Mouse (Mus musculus) kidney, embryonic 16.5 days (tissue): ENCODE measurements around the gene Pdzrn3. TPM values are rescaled to one million over a fixed set of nuclear protein-coding genes. Genes with fewer than 3 reads are reported as not detected.

ENCODE experiments used
- ATAC-seq: fragments of 200-750 bp; cut with Nextera tagmentation; 2 replicates; pipeline ENCODE4 v1.8.0; 2017; ENCODE audit warnings: moderate TSS enrichment; ENCODE audit not compliant: low FRiP score, low TSS enrichment
- H3K27ac ChIP-seq: fragments of 300-500 bp; sonication (generic); 2 replicates; pipeline ENCODE4 v1.5.1; 2014; ENCODE audit warnings: low read length
- H3K27me3 ChIP-seq: fragments of 300-500 bp; sonication (generic); 2 replicates; pipeline ENCODE4 v1.6.1; 2014; ENCODE audit warnings: low read length, control low read depth, mixed read lengths; ENCODE audit not compliant: insufficient read depth
- H3K36me3 ChIP-seq: fragments of 300-500 bp; sonication (generic); 2 replicates; pipeline ENCODE4 v1.6.1; 2014; ENCODE audit warnings: low read length, control low read depth, mixed read lengths; ENCODE audit not compliant: insufficient read depth
- H3K4me1 ChIP-seq: fragments of 300-500 bp; sonication (generic); 2 replicates; pipeline ENCODE4 v1.6.1; 2014; ENCODE audit warnings: low read length, control low read depth, mixed read lengths; ENCODE audit not compliant: insufficient read depth
- H3K4me2 ChIP-seq: fragments of 300-500 bp; sonication (generic); replicated peaks from 2 replicates; pipeline ENCODE4 v1.6.1; 2014; ENCODE audit warnings: low read depth, low read length
- H3K4me3 ChIP-seq: fragments of 300-500 bp; sonication (generic); 2 replicates; pipeline ENCODE4 v1.5.1; 2014; ENCODE audit warnings: mild to moderate bottlenecking, low read length
- H3K9ac ChIP-seq: fragments of 300-500 bp; sonication (generic); replicated peaks from 2 replicates; pipeline ENCODE4 v1.6.1; 2014; ENCODE audit warnings: low read length
- H3K9me3 ChIP-seq: fragments of 300-500 bp; sonication (generic); 2 replicates; pipeline ENCODE4 v1.6.1; 2016; ENCODE audit warnings: low read length, control low read depth
- WGBS: fragments of 180-500 bp; shearing (Covaris S2); extraction: QIAGEN DNeasy Blood & Tissue Kit; methylation state at CpG from one replicate; pipeline ENCODE4 v1.1.7; 2014; 5-methylcytosine and 5-hydroxymethylcytosine counted together
- polyA plus RNA-seq: library from polyadenylated mRNA; unstranded; fragments of >200 nt; fragmentation: Nextera tagmentation; extraction: Ambion mirVana; gene quantifications from 2 replicates; pipeline ENCODE4 v1.2.1, GENCODE M21; 2015

Gene Pdzrn3
- polyA plus RNA-seq = 8.6 and 8.7 TPM in 2 replicates

- Histone ChIP-seq H3K4me2 (peak within 1 kb of the TSS; percentile 93), H3K4me1 (peaks cover 41% of the 10 kb centered on the region), H3K9ac (peak within 1 kb of the TSS; percentile 82), H3K4me3 (peak within 1 kb of the TSS; percentile 67), H3K27ac (peak within 1 kb of the TSS; percentile 89), H3K9me3 (no peaks in the 10 kb centered on the region), H3K36me3 (no peaks in the 10 kb centered on the region), H3K27me3 (peaks cover 10% of the 10 kb centered on the region)
- under 1% methylated on average over 111 of the region's 111 CpGs for WGBS
- peak; percentile 74 for ATAC-seq
Observed at GRCm38 (mm10) chr6:101377167-101377934, at the start of gene Pdzrn3. Gene Pdzrn3, minus strand, starts transcription at chr6:101377897.

GRCm38 (mm10) chr6:101427296-101427695 is 49.6 kb upstream of the Pdzrn3 start:
- 90% methylated on average over 3 of the region's 3 CpGs for WGBS
- H3K9me3 ChIP-seq = no peaks in the 10 kb centered on the region
- no peaks in the 10 kb centered on the region for H3K27me3 ChIP-seq
- H3K4me3 ChIP-seq = no peak overlapping the region
- no peak overlapping the region for H3K27ac ChIP-seq
- no peaks in the 10 kb centered on the region for H3K36me3 ChIP-seq
- no peak for ATAC-seq
- H3K4me1 ChIP-seq = no peaks in the 10 kb centered on the region
- H3K4me2 ChIP-seq = no peak overlapping the region
- no peak overlapping the region for H3K9ac ChIP-seq

- no peak overlapping the region for H3K4me3 ChIP-seq
- 64% methylated on average over 4 of the region's 4 CpGs for WGBS
- no peaks in the 10 kb centered on the region for H3K27me3 ChIP-seq
- H3K4me2 ChIP-seq = no peak overlapping the region
- H3K9ac ChIP-seq = no peak overlapping the region
- no peak for ATAC-seq
- H3K27ac ChIP-seq = no peak overlapping the region
- no peaks in the 10 kb centered on the region for H3K4me1 ChIP-seq
- no peaks in the 10 kb centered on the region for H3K36me3 ChIP-seq
- no peaks in the 10 kb centered on the region for H3K9me3 ChIP-seq
Observed at GRCm38 (mm10) chr6:101426301-101426700, 48.6 kb upstream of the Pdzrn3 start.

GRCm38 (mm10) chr6:101422084-101422954 is 44.6 kb upstream of the Pdzrn3 start:
- WGBS = 73% methylated on average over 10 of the region's 10 CpGs
- Histone ChIP-seq H3K9me3 (no peaks in the 10 kb centered on the region), H3K4me1 (no peaks in the 10 kb centered on the region), H3K36me3 (no peaks in the 10 kb centered on the region), H3K27me3 (no peaks in the 10 kb centered on the region), H3K27ac (no peak overlapping the region), H3K9ac (no peak overlapping the region), H3K4me2 (no peak overlapping the region), H3K4me3 (no peak overlapping the region)
- no peak for ATAC-seq

- H3K4me3 ChIP-seq = no peak overlapping the region
- H3K36me3 ChIP-seq = no peaks in the 10 kb centered on the region
- H3K4me2 ChIP-seq = no peak overlapping the region
- no peaks in the 10 kb centered on the region for H3K9me3 ChIP-seq
- no peaks in the 10 kb centered on the region for H3K4me1 ChIP-seq
- no peaks in the 10 kb centered on the region for H3K27me3 ChIP-seq
- WGBS = 87% methylated on average over 5 of the region's 5 CpGs
- no peak overlapping the region for H3K9ac ChIP-seq
- ATAC-seq = no peak
- H3K27ac ChIP-seq = no peak overlapping the region
Observed at GRCm38 (mm10) chr6:101418213-101418612, 40.5 kb upstream of the Pdzrn3 start.

GRCm38 (mm10) chr6:101411701-101412100 is 34.0 kb upstream of the Pdzrn3 start:
- Histone ChIP-seq H3K4me3 (no peak overlapping the region), H3K4me2 (no peak overlapping the region), H3K9me3 (no peaks in the 10 kb centered on the region), H3K36me3 (no peaks in the 10 kb centered on the region), H3K27me3 (no peaks in the 10 kb centered on the region), H3K9ac (no peak overlapping the region), H3K4me1 (0 out of 2 replicates have a peak, but pooled peaks cover 6% of the 10 kb centered on the region), H3K27ac (no peak overlapping the region)
- 60% methylated on average over 1 of the region's 1 CpGs for WGBS
- ATAC-seq = no peak; the same call in 1 of the 2 replicates

GRCm38 (mm10) chr6:101411064-101411463 is 33.4 kb upstream of the Pdzrn3 start:
- no peaks in the 10 kb centered on the region for H3K36me3 ChIP-seq
- no peak overlapping the region for H3K9ac ChIP-seq
- 0 out of 2 replicates have a peak, but pooled peaks cover 6% of the 10 kb centered on the region for H3K4me1 ChIP-seq
- 16% methylated on average over 2 of the region's 2 CpGs for WGBS
- no peak overlapping the region for H3K4me3 ChIP-seq
- no peaks in the 10 kb centered on the region for H3K27me3 ChIP-seq
- peak; percentile 76; the same call in 1 of the 2 replicates for ATAC-seq
- H3K4me2 ChIP-seq = no peak overlapping the region
- H3K9me3 ChIP-seq = no peaks in the 10 kb centered on the region
- H3K27ac ChIP-seq = no peak overlapping the region

- Histone ChIP-seq H3K9ac (no peak overlapping the region), H3K27ac (no peak overlapping the region), H3K4me3 (no peak overlapping the region), H3K9me3 (no peaks in the 10 kb centered on the region), H3K4me2 (no peak overlapping the region), H3K27me3 (0 out of 2 replicates have a peak, but pooled peaks cover 8% of the 10 kb centered on the region), H3K4me1 (peaks cover 11% of the 10 kb centered on the region), H3K36me3 (no peaks in the 10 kb centered on the region)
- 90% methylated on average over 4 of the region's 4 CpGs for WGBS
- ATAC-seq = no peak
Observed at GRCm38 (mm10) chr6:101396711-101397110, 19.0 kb upstream of the Pdzrn3 start.

- Histone ChIP-seq H3K9ac (no peak overlapping the region), H3K27me3 (0 out of 2 replicates have a peak, but pooled peaks cover 8% of the 10 kb centered on the region), H3K4me3 (no peak overlapping the region), H3K4me1 (peaks cover 11% of the 10 kb centered on the region), H3K36me3 (no peaks in the 10 kb centered on the region), H3K4me2 (no peak overlapping the region), H3K9me3 (no peaks in the 10 kb centered on the region), H3K27ac (no peak overlapping the region)
- ATAC-seq = no peak
- WGBS = 92% methylated on average over 6 of the region's 6 CpGs
Observed at GRCm38 (mm10) chr6:101395908-101396307, 18.2 kb upstream of the Pdzrn3 start.
